Mouse (Mus musculus): ENCODE results near the gene Dnase1l3.

The Dnase1l3 gene

DNA sequence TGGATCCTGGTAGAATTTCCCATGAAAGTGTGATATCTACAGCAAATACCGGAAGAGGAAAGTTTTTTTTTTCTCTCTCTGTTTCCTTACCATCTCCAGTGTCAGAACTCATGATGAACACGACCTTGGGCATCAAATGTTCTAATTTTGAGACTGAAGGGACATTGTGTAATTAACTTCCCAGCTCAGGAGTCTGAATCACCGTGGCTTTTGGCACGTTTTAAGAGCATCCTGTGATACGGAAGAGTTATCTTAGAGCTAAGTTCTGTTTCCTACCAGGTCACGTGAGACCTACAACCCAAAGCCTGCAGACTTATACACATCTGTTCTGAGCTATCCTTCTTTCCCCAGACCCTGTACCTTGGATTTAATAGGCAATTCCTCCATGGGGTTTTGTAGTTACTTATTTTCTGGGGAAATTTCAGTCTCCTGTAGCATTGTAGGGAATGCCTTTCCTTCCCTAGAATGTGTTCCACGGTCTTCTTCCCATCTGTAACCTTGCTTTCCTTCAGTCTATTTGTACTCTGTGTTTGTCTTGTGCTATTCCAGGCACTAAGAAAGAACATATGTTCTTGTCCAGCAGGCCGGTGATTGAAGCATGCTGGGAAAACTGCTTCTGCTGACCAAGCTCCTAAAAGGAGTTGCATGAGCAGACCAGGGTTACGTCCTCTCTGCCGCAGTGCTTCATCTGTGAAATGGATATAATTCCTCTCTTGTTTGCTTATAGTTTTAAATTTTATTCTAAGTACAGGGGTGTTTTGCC is 32.6 kb upstream of the Dnase1l3 start:
- TF ChIP-seq GATA4 (IDR thresholded peaks at IDR 0.05; ENCODE audit: insufficient replicate concordance, low read length) = peak; percentile 64; the same call in 1 of the 2 replicates

- no peak for TF ChIP-seq GATA4 (IDR thresholded peaks at IDR 0.05; ENCODE audit: insufficient replicate concordance, low read length)
These were observed 30.6 kb upstream of the Dnase1l3 start for GRCm38 (mm10) chr14:8024936-8025335.

- TF ChIP-seq GATA4 (IDR thresholded peaks at IDR 0.05; ENCODE audit: insufficient replicate concordance, low read length) = no peak
These were observed 30.1 kb upstream of the Dnase1l3 start for GRCm38 (mm10) chr14:8024469-8024868.

DNA sequence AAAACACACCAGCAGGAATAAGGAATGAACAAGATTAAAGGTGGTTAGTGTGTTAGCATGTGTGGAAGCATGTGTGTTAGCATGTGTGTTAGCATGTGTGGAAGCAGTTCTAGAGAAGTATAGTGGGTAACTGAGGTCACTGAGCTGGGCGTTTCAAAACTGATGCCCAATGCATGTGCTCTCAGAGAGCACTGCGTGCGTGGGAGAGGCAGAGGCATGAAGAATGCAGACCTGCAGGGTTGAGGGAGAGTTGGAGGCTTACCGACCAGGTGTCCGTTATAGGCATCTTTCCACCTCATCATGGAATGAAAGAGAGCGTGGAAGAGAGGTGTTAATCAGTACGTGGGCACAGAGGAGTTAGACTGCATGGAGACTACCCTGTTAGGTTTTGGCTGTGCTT is 26.2 kb upstream of the Dnase1l3 start:
- TF ChIP-seq GATA4 (IDR thresholded peaks at IDR 0.05; ENCODE audit: insufficient replicate concordance, low read length) = no peak

DNA sequence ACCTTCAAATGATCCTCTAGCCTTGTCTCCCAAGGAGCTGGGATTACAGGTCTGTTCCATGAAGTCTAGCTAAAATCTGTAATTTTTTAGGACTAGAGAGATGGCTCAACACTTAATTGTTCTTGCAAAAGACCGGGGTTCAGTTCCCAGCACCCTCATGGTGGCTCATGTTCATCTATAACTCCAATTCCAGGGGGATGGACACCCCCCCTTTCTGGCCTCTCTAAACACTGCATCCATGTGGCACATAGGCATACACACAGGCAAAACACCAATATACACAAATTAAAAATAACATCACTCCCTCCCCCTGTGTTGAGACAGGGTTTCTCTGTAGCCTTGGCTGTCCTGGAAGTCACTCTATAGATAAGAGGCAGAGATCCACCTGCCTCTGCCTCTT is 25.6 kb upstream of the Dnase1l3 start:
- no peak for TF ChIP-seq GATA4 (IDR thresholded peaks at IDR 0.05; ENCODE audit: insufficient replicate concordance, low read length)

DNA sequence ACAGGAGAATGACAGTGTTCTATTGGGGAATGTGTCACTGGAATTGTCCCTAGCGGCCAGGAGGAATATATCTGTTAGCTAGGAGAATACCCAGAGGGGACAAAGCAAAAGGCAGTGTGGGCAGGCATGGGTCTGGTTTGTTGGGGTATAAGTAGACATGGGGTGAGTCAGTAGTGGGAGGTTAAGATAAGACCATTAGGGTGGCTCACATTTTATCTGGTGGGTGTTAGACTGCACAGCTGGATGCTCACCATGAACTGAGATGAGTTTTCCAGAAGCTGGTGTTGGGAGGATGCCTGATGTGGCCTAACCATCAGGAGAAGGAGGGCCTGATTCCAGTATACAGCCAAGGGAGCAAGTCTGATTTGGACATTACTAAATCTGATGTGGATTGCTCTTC is 22.6 kb upstream of the Dnase1l3 start:
- TF ChIP-seq GATA4 (IDR thresholded peaks at IDR 0.05; ENCODE audit: insufficient replicate concordance, low read length) = no peak

GRCm38 (mm10) chr14:8016276-8016675 is 21.9 kb upstream of the Dnase1l3 start:
- peak; percentile 90; the same call in 1 of the 2 replicates for TF ChIP-seq GATA4 (IDR thresholded peaks at IDR 0.05; ENCODE audit: insufficient replicate concordance, low read length)

- no peak for TF ChIP-seq GATA4 (IDR thresholded peaks at IDR 0.05; ENCODE audit: insufficient replicate concordance, low read length)
These were observed 21.4 kb upstream of the Dnase1l3 start for GRCm38 (mm10) chr14:8015756-8016155.

DNA sequence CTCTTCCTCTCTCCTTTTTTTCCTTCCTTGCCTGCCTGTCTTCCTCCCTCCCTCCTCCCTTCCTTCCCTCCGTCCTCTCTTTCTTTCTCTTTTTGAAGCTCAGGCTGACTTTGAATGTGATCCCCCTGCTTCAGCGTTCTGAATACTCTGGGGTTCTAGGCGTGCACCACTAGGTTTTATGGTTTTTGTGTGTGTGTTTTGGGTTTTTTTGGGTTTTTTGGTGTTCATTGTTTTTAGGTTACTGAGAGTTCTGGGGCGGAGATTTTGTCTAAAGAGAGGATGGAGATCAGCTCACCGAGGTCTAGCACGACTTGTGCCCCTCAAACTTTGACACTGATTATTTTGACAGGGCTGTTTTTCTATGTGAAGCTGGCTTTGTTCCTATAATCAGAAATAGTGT is 17.6 kb upstream of the Dnase1l3 start:
- no peak for TF ChIP-seq GATA4 (IDR thresholded peaks at IDR 0.05; ENCODE audit: insufficient replicate concordance, low read length)

- no peak for TF ChIP-seq GATA4 (IDR thresholded peaks at IDR 0.05; ENCODE audit: insufficient replicate concordance, low read length)
These were observed 16.9 kb upstream of the Dnase1l3 start for GRCm38 (mm10) chr14:8011297-8011696.

DNA sequence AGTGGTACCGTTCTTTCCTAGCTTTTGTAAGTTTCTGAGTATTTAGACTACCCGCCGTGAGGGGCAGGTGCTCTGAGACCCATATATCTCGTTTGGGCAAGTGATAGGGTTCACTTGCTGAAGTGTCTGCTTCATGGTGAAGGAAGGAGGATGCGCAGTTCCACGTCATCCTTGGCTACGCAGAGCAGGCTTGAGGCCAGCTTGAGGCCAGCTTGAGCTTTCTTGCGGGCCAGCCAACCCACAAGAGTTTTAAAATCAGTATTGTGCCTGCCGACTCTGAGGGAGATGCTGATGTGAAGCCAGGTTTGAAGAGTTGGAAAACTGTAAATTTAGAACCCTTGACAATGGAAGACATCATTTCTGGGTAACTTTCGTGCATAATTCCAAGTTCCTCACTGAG is 13.6 kb upstream of the Dnase1l3 start:
- TF ChIP-seq GATA4 (IDR thresholded peaks at IDR 0.05; ENCODE audit: insufficient replicate concordance, low read length) = no peak

GRCm38 (mm10) chr14:8007486-8007885 is 13.1 kb upstream of the Dnase1l3 start:
- TF ChIP-seq GATA4 (IDR thresholded peaks at IDR 0.05; ENCODE audit: insufficient replicate concordance, low read length) = no peak

GRCm38 (mm10) chr14:8007084-8007483 is 12.7 kb upstream of the Dnase1l3 start:
- no peak for TF ChIP-seq GATA4 (IDR thresholded peaks at IDR 0.05; ENCODE audit: insufficient replicate concordance, low read length)

DNA sequence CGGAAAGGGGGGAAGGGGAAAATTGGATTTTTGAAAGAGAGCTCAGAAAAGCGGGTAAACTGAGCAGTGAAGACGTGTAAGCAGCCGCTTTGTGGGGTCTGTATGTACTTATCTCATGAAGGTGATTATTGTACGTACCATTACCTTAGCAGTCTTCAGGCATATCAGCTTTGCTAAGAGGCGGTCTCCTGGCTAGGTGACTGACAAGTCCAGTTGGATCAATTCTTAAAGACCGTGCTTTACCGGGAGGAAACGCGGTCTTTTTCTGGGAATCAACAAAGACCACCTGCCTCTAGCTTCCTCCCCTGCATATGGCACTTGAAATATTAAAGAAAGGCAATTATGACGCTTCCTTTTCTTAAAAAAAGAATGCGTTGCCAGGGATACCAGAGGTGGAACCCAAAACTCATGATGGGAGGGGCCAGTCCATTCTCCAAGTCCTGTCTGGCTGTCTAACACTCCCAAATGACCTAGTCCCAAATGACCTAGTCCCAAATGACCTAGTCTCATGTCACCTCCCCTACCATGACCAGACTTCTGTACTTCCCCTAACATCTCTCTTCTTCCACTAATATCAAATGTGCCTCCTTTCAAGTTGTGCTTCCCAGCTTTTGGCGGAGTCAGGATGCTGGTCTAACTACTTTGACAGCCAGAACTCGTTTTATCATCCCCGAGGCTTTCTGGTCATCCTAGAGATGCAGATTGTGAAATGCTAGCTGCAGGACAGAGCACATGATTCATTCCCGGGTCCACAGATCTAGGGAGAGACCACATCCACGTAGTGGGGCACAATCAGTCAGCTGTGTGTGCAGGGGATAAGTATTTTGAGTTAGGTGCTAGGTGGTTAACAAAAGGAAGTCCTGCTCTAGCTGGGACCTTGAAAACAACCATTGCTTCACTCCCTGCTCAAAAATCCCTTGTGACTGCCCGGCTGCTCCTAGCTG is 9.6 kb upstream of the Dnase1l3 start:
- no peak for TF ChIP-seq GATA4 (IDR thresholded peaks at IDR 0.05; ENCODE audit: insufficient replicate concordance, low read length)

GRCm38 (mm10) chr14:8003093-8003670 is 8.8 kb upstream of the Dnase1l3 start:
- no peak for TF ChIP-seq GATA4 (IDR thresholded peaks at IDR 0.05; ENCODE audit: insufficient replicate concordance, low read length)

Data from liver, adult (tissue).